8 mouse cellular contexts compared by ENCODE assay signal in genomic region chr2:180025135-180025860, GRCm38 (mm10). TPM values are rescaled to one million over a fixed set of nuclear protein-coding genes. Genes with fewer than 3 reads are reported as not detected.
DNase-seq lines count a peak whose midpoint lies in the region; ATAC-seq lines count a peak whose summit lies in the region.

No protein-coding gene starts in this region.

- peak; percentile 49 for DNase-seq in layer of hippocampus, adult 11-12 months (ENCODE audit: low spot score)
- no peak for DNase-seq in layer of hippocampus, adult 9-10 months (ENCODE audit: low spot score)
- peak; percentile 41 for DNase-seq in T-cell, adult 2 months (ENCODE audit: low spot score)
- peak; percentile 52 for DNase-seq in hindbrain, embryonic 10.5 days (ENCODE audit: low spot score)
- peak; percentile 57 to 62 for DNase-seq in thymus, postnatal 10 days (ENCODE audit: low spot score in 2 of 2)

- under 1% methylated on average over 83 of the region's 84 CpGs for WGBS in embryonic facial prominence, embryonic 12.5 days
- under 1% methylated on average over 84 of the region's 84 CpGs for WGBS in hindbrain, embryonic 10.5 days
- WGBS in limb, embryonic 15.5 days, result under 1% methylated on average over 84 of the region's 84 CpGs
- 0% methylated on average over 76 of the region's 84 CpGs for WGBS in midbrain, embryonic 16.5 days

- ATAC-seq in embryonic facial prominence, embryonic 12.5 days (ENCODE audit: insufficient number of reproducible peaks, insufficient read depth, low FRiP score, low TSS enrichment), result peak; percentile 0; the same call in 1 of the 2 replicates
- ATAC-seq in limb, embryonic 15.5 days (ENCODE audit: insufficient number of reproducible peaks, low FRiP score, low TSS enrichment, low read depth), result peak; percentile 3; the same call in 1 of the 2 replicates
- ATAC-seq in midbrain, embryonic 16.5 days, result peak; percentile 54

- H3K27me3 ChIP-seq in embryonic facial prominence, embryonic 12.5 days, result peaks cover 20% of the 10 kb centered on the region; the same call in 1 of the 2 replicates
- peaks cover 28% of the 10 kb centered on the region for H3K27me3 ChIP-seq in hindbrain, embryonic 10.5 days (ENCODE audit: insufficient read depth, poor library complexity, severe bottlenecking)
- peaks cover 24% of the 10 kb centered on the region; the same call in 1 of the 2 replicates for H3K27me3 ChIP-seq in limb, embryonic 15.5 days
- H3K27me3 ChIP-seq in midbrain, embryonic 16.5 days (ENCODE audit: control insufficient read depth, insufficient read depth, low read depth, low read length), result peaks cover 16% of the 10 kb centered on the region

- H3K27ac ChIP-seq in embryonic facial prominence, embryonic 12.5 days, result peak overlapping the region; percentile 97
- H3K27ac ChIP-seq in hindbrain, embryonic 10.5 days, result peak overlapping the region; percentile 98
- peak overlapping the region; percentile 94 for H3K27ac ChIP-seq in limb, embryonic 15.5 days
- H3K27ac ChIP-seq in midbrain, embryonic 16.5 days (ENCODE audit: low read length), result peak overlapping the region; percentile 97

- peak overlapping the region; percentile 93 for H3K9ac ChIP-seq in embryonic facial prominence, embryonic 12.5 days
- H3K9ac ChIP-seq in limb, embryonic 15.5 days, result peak overlapping the region; percentile 84
- H3K9ac ChIP-seq in midbrain, embryonic 16.5 days (ENCODE audit: low read depth, low read length), result peak overlapping the region; percentile 97

- peak overlapping the region; percentile 92 for H3K4me2 ChIP-seq in embryonic facial prominence, embryonic 12.5 days (replicated peaks)
- peak overlapping the region; percentile 93 for H3K4me2 ChIP-seq in limb, embryonic 15.5 days
- peak overlapping the region; percentile 90 for H3K4me2 ChIP-seq in midbrain, embryonic 16.5 days (ENCODE audit: low read length)

- H3K36me3 ChIP-seq in embryonic facial prominence, embryonic 12.5 days, result peaks cover 28% of the 10 kb centered on the region
- peaks cover 38% of the 10 kb centered on the region for H3K36me3 ChIP-seq in hindbrain, embryonic 10.5 days
- peaks cover 27% of the 10 kb centered on the region for H3K36me3 ChIP-seq in limb, embryonic 15.5 days
- peaks cover 6% of the 10 kb centered on the region; the same call in 1 of the 2 replicates for H3K36me3 ChIP-seq in midbrain, embryonic 16.5 days (ENCODE audit: control insufficient read depth, insufficient read depth, low read length)

- H3K4me3 ChIP-seq in embryonic facial prominence, embryonic 12.5 days, result peak overlapping the region; percentile 78
- peak overlapping the region; percentile 99 for H3K4me3 ChIP-seq in hindbrain, embryonic 10.5 days
- H3K4me3 ChIP-seq in limb, embryonic 15.5 days, result peak overlapping the region; percentile 94
- H3K4me3 ChIP-seq in midbrain, embryonic 16.5 days (ENCODE audit: low read depth, low read length), result peak overlapping the region; percentile 80

- H3K9me3 ChIP-seq in embryonic facial prominence, embryonic 12.5 days, result no peaks in the 10 kb centered on the region
- no peaks in the 10 kb centered on the region for H3K9me3 ChIP-seq in hindbrain, embryonic 10.5 days
- H3K9me3 ChIP-seq in limb, embryonic 15.5 days, result no peaks in the 10 kb centered on the region
- no peaks in the 10 kb centered on the region for H3K9me3 ChIP-seq in midbrain, embryonic 16.5 days (replicated peaks; ENCODE audit: control insufficient read depth, low read length, poor library complexity, severe bottlenecking)

- peaks cover 29% of the 10 kb centered on the region for H3K4me1 ChIP-seq in embryonic facial prominence, embryonic 12.5 days
- H3K4me1 ChIP-seq in hindbrain, embryonic 10.5 days (replicated peaks), result peaks cover 45% of the 10 kb centered on the region
- H3K4me1 ChIP-seq in limb, embryonic 15.5 days, result peaks cover 32% of the 10 kb centered on the region
- H3K4me1 ChIP-seq in midbrain, embryonic 16.5 days (ENCODE audit: control insufficient read depth, insufficient read depth, low read length), result peaks cover 32% of the 10 kb centered on the region

RNA-seq across cellular contexts. Expression of gene Lsm14b, which starts 0.5 kb away (rescaled TPM):
- polyA plus RNA-seq in embryonic facial prominence, embryonic 12.5 days (2016; fragmentation: Nextera tagmentation; extraction: Ambion mirVana), result 13.1 and 14.9 TPM in 2 replicates
- 9.4 and 12.9 TPM in 2 replicates for polyA plus RNA-seq in hindbrain, embryonic 10.5 days (2016; fragmentation: Nextera tagmentation; extraction: Ambion mirVana)
- polyA plus RNA-seq in limb, embryonic 15.5 days (2015; fragmentation: Nextera tagmentation; extraction: Ambion mirVana), result 3.7 and 8.0 TPM in 2 replicates
- polyA plus RNA-seq in midbrain, embryonic 16.5 days (2015; fragmentation: Nextera tagmentation; extraction: Ambion mirVana), result 21.0 and 22.4 TPM in 2 replicates

RNA-seq across cellular contexts. Expression of gene Psma7, which starts 16.9 kb away (rescaled TPM):
- polyA plus RNA-seq in embryonic facial prominence, embryonic 12.5 days (2016; fragmentation: Nextera tagmentation; extraction: Ambion mirVana), result 618 and 631 TPM in 2 replicates
- polyA plus RNA-seq in hindbrain, embryonic 10.5 days (2016; fragmentation: Nextera tagmentation; extraction: Ambion mirVana), result 794 and 830 TPM in 2 replicates
- 471 and 519 TPM in 2 replicates for polyA plus RNA-seq in limb, embryonic 15.5 days (2015; fragmentation: Nextera tagmentation; extraction: Ambion mirVana)
- 504 and 541 TPM in 2 replicates for polyA plus RNA-seq in midbrain, embryonic 16.5 days (2015; fragmentation: Nextera tagmentation; extraction: Ambion mirVana)

RNA-seq across cellular contexts. Expression of gene Ss18l1, which starts 17.0 kb away (rescaled TPM):
- polyA plus RNA-seq in embryonic facial prominence, embryonic 12.5 days (2016; fragmentation: Nextera tagmentation; extraction: Ambion mirVana), result 10.0 and 10.8 TPM in 2 replicates
- 10.0 and 14.7 TPM in 2 replicates for polyA plus RNA-seq in hindbrain, embryonic 10.5 days (2016; fragmentation: Nextera tagmentation; extraction: Ambion mirVana)
- polyA plus RNA-seq in limb, embryonic 15.5 days (2015; fragmentation: Nextera tagmentation; extraction: Ambion mirVana), result 4.1 and 4.2 TPM in 2 replicates
- polyA plus RNA-seq in midbrain, embryonic 16.5 days (2015; fragmentation: Nextera tagmentation; extraction: Ambion mirVana), result 70.4 and 74.3 TPM in 2 replicates

RNA-seq across cellular contexts. Expression of gene Mtg2, which starts 45.1 kb away (rescaled TPM):
- polyA plus RNA-seq in embryonic facial prominence, embryonic 12.5 days (2016; fragmentation: Nextera tagmentation; extraction: Ambion mirVana), result 29.0 and 30.4 TPM in 2 replicates
- polyA plus RNA-seq in hindbrain, embryonic 10.5 days (2016; fragmentation: Nextera tagmentation; extraction: Ambion mirVana), result 33.9 TPM in 2 replicates
- polyA plus RNA-seq in limb, embryonic 15.5 days (2015; fragmentation: Nextera tagmentation; extraction: Ambion mirVana), result 22.9 and 25.0 TPM in 2 replicates
- 34.9 and 35.7 TPM in 2 replicates for polyA plus RNA-seq in midbrain, embryonic 16.5 days (2015; fragmentation: Nextera tagmentation; extraction: Ambion mirVana)

RNA-seq across cellular contexts. Expression of gene Taf4, which starts 48.9 kb away (rescaled TPM):
- polyA plus RNA-seq in embryonic facial prominence, embryonic 12.5 days (2016; fragmentation: Nextera tagmentation; extraction: Ambion mirVana), result 3.8 TPM in 2 replicates
- polyA plus RNA-seq in hindbrain, embryonic 10.5 days (2016; fragmentation: Nextera tagmentation; extraction: Ambion mirVana), result 3.7 and 4.4 TPM in 2 replicates
- 2.6 and 2.9 TPM in 2 replicates for polyA plus RNA-seq in limb, embryonic 15.5 days (2015; fragmentation: Nextera tagmentation; extraction: Ambion mirVana)
- 3.1 and 3.6 TPM in 2 replicates for polyA plus RNA-seq in midbrain, embryonic 16.5 days (2015; fragmentation: Nextera tagmentation; extraction: Ambion mirVana)

Comparison
In these comparisons a context has a peak if more than half of its experiments do, and no peak if none do; other contexts are left out.
1. ATAC-seq: peak in every context shown above with its lines; median percentile 54 in midbrain, embryonic 16.5 days; 3 in limb, embryonic 15.5 days; 0 in embryonic facial prominence, embryonic 12.5 days.